Mouse (Mus musculus): Measurements from ENCODE around the gene Atn1. TPM values are rescaled to one million over a fixed set of nuclear protein-coding genes. Genes with fewer than 3 reads are reported as not detected.
A peak's percentile ranks its signal among the peaks of the same experiment; 100 is the strongest.

The Atn1 gene
- polyA plus RNA-seq, 1 experiment from 2014 or later = 17.5 TPM

DNA sequence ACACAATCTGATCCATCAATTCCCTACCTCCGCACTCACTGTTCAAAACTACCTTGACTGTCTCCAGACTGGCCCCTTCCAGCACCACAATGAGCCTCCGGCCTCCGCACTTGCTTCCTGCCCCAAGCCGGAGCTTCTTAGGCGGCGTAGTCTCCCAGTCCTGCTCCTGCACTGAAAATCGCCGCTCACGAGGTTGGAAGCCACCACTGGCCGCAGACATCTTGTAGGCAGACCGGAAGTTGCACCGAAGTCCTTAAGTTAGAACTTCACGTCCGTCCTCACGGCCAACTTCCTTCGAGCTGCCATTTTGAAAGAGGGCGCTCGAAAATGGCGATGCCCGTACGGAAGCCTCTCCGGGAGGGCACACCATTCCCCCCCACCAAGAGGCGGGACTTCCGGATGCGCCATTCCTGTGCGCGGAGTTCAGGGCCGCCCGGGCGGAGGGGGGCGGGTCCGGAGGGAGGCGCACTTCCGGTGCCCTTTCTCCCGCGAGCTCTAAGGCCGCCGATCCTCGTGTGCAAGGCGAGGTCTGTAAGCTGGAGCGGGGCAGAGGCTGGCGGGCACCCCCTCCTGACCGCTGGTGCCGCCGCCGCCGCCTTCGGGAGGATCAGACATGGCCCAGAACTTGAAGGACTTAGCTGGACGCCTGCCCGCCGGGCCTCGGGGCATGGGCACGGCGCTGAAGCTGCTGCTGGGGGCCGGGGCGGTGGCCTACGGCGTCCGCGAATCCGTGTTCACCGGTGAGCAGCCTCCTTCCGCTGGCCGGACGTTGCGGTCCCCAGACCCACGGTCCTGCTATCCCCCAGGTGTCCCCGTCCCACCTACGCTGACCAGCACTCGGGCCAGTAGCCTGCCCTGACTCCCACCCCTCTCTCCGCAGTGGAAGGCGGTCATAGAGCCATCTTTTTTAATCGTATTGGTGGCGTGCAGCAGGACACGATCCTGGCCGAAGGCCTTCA, 44.2 kb downstream of the Atn1 start, which contains the start of the genes Emg1 and Phb2:
Gene Emg1, minus strand, starts transcription at position 355 of the 959 bp plus-strand sequence.
Gene Phb2, plus strand, starts transcription at position 513 of the 959 bp plus-strand sequence.
- no peaks in the 10 kb centered on the region for H3K27me3 ChIP-seq (ENCODE audit: control insufficient read depth, insufficient read depth, low read length)
- H3K4me2 ChIP-seq (replicated peaks; ENCODE audit: low read depth, low read length) = peak within 1 kb of the TSS; percentile 90
- ATAC-seq (ENCODE audit: low FRiP score, low TSS enrichment) = peak; percentile 97
- H3K9me3 ChIP-seq (ENCODE audit: control insufficient read depth, low read length) = no peaks in the 10 kb centered on the region
- H3K4me3 ChIP-seq (ENCODE audit: low read length) = peak within 1 kb of the TSS; percentile 68
- peaks cover 24% of the 10 kb centered on the region for H3K4me1 ChIP-seq (ENCODE audit: control insufficient read depth, insufficient read depth, low read length)
- H3K36me3 ChIP-seq (ENCODE audit: control insufficient read depth, insufficient read depth, low read length) = peaks cover 58% of the 10 kb centered on the region
- H3K9ac ChIP-seq (ENCODE audit: low read depth, low read length) = peak within 1 kb of the TSS; percentile 88
- peak within 1 kb of the TSS; percentile 87; the same call in 1 of the 2 replicates for H3K27ac ChIP-seq (ENCODE audit: low read depth, low read length)
- under 1% methylated on average over 73 of the region's 76 CpGs for WGBS

DNA sequence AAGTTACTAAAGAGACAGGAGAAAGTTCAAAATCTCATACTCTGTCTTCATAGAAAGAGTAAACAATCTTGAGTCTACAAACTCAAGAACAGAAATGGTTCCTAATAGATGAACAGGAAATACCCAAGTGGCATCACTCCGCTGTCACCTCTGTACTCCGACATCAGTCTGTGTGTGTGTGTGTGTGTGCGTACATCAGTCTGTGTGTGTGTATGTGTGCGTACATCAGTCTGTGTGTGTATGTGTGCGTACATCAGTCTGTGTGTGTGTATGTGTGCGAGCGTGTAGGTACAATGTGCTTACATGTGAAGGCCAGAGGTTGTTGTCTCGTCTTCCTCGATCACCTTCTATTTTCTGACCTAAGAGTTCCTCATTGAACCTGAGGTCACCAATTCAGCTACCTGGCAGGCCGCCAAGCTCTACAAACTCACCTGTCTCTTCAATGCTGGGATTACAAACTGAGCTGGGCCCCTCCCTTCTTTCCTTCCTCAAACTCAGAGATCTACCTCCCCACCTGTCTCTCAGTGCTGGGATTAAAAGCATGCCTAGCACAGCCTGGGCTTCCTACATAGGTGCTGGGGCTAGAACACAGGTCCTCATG, 47.9 kb downstream of the Atn1 start:
- H3K9me3 ChIP-seq (ENCODE audit: control insufficient read depth, low read length) = no peaks in the 10 kb centered on the region
- H3K36me3 ChIP-seq (ENCODE audit: control insufficient read depth, insufficient read depth, low read length) = peaks cover 53% of the 10 kb centered on the region
- H3K4me3 ChIP-seq (ENCODE audit: low read length) = no peak overlapping the region
- no peak overlapping the region for H3K9ac ChIP-seq (ENCODE audit: low read depth, low read length)
- no peak for ATAC-seq (ENCODE audit: low FRiP score, low TSS enrichment)
- WGBS = 94% methylated on average over 10 of the region's 10 CpGs
- H3K27me3 ChIP-seq (ENCODE audit: control insufficient read depth, insufficient read depth, low read length) = no peaks in the 10 kb centered on the region
- no peak overlapping the region for H3K27ac ChIP-seq (ENCODE audit: low read depth, low read length)
- H3K4me2 ChIP-seq (replicated peaks; ENCODE audit: low read depth, low read length) = no peak overlapping the region
- peaks cover 18% of the 10 kb centered on the region for H3K4me1 ChIP-seq (ENCODE audit: control insufficient read depth, insufficient read depth, low read length)

DNA sequence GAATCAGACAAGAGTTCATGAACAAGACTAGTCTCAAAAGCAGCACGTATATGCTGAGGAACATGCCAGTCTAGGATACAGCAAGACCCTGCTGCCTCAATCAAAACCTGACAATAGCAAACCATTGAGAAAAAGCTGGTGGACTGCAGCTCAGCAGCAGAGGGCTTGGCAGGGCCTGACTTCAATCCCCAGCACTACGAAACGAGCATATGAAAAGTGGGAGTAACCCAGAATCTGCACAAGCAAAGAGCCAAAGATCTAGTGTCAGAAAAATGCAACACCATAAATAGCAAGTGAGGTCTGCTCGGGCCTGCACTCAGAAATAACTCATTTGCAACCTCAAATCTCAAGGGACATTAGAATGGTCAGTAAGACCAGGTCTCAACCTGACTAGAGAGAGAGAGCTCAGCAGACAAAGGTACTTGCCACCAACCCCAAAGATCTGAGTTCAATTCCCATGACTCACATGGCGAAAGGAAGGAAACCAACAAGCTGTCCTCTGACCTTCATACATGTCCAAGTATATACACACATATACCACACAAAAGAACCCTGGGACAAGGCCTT, 50.2 kb downstream of the Atn1 start:
- H3K27me3 ChIP-seq (ENCODE audit: control insufficient read depth, insufficient read depth, low read length) = no peaks in the 10 kb centered on the region
- H3K4me1 ChIP-seq (ENCODE audit: control insufficient read depth, insufficient read depth, low read length) = peaks cover 12% of the 10 kb centered on the region; the same call in 1 of the 2 replicates
- no peak overlapping the region for H3K4me3 ChIP-seq (ENCODE audit: low read length)
- peaks cover 75% of the 10 kb centered on the region for H3K36me3 ChIP-seq (ENCODE audit: control insufficient read depth, insufficient read depth, low read length)
- no peak overlapping the region for H3K27ac ChIP-seq (ENCODE audit: low read depth, low read length)
- no peak overlapping the region for H3K4me2 ChIP-seq (replicated peaks; ENCODE audit: low read depth, low read length)
- H3K9ac ChIP-seq (ENCODE audit: low read depth, low read length) = no peak overlapping the region
- 83% methylated on average over 5 of the region's 5 CpGs for WGBS
- ATAC-seq (ENCODE audit: low FRiP score, low TSS enrichment) = no peak
- no peaks in the 10 kb centered on the region for H3K9me3 ChIP-seq (ENCODE audit: control insufficient read depth, low read length)

DNA sequence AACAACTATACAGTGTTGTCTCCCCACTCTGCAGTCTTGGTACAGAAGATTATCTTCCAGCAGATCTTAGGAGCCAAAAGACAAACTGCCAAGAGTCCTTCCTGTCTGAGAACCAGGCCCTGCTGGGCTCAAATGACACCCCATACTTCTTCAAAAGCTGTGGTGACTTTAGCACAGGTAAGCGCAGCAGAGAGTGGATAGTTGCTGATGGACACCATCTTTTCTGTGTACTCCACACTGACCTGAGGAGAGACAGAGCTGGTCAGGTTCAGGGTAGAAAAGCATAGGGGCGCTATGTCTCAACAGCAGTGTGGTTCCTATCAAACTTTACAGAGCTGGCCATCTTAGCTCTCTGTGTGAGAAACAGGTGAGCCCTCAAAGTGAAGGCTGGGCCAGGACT, 51.9 kb downstream of the Atn1 start:
- Histone ChIP-seq H3K4me3 (ENCODE audit: low read length) (no peak overlapping the region), H3K27ac (ENCODE audit: low read depth, low read length) (no peak overlapping the region), H3K36me3 (ENCODE audit: control insufficient read depth, insufficient read depth, low read length) (peaks cover 85% of the 10 kb centered on the region), H3K9ac (ENCODE audit: low read depth, low read length) (no peak overlapping the region), H3K9me3 (ENCODE audit: control insufficient read depth, low read length) (no peaks in the 10 kb centered on the region), H3K27me3 (ENCODE audit: control insufficient read depth, insufficient read depth, low read length) (no peaks in the 10 kb centered on the region), H3K4me2 (replicated peaks; ENCODE audit: low read depth, low read length) (no peak overlapping the region), H3K4me1 (ENCODE audit: control insufficient read depth, insufficient read depth, low read length) (peaks cover 9% of the 10 kb centered on the region; the same call in 1 of the 2 replicates)
- 94% methylated on average over 2 of the region's 2 CpGs for WGBS
- ATAC-seq (ENCODE audit: low FRiP score, low TSS enrichment) = no peak

DNA sequence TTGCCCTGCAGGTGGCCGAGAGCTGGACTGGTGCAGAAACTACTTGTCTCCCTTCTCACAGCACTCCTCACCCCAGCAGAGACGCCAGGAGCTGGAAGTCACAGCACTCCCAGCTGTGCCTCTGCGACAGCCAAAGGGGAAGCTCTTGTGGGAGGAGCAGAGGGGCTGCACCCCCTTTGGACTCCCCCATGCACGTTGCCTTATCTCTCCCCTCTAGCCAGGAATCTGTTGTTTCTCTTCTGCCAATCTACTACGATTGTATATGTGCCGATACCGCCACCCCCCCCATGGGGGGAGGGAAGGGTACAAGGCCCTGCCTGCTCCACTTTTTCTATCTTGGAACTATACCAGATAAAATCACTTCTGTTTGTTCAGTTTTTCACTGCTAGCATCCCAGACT, 52.5 kb downstream of the Atn1 start:
- WGBS = 79% methylated on average over 7 of the region's 7 CpGs
- H3K27ac ChIP-seq (ENCODE audit: low read depth, low read length) = no peak overlapping the region
- H3K4me1 ChIP-seq (ENCODE audit: control insufficient read depth, insufficient read depth, low read length) = peaks cover 7% of the 10 kb centered on the region; the same call in 1 of the 2 replicates
- H3K27me3 ChIP-seq (ENCODE audit: control insufficient read depth, insufficient read depth, low read length) = no peaks in the 10 kb centered on the region
- H3K4me3 ChIP-seq (ENCODE audit: low read length) = no peak overlapping the region
- ATAC-seq (ENCODE audit: low FRiP score, low TSS enrichment) = no peak
- H3K9me3 ChIP-seq (ENCODE audit: control insufficient read depth, low read length) = no peaks in the 10 kb centered on the region
- H3K4me2 ChIP-seq (replicated peaks; ENCODE audit: low read depth, low read length) = no peak overlapping the region
- no peak overlapping the region for H3K9ac ChIP-seq (ENCODE audit: low read depth, low read length)
- H3K36me3 ChIP-seq (ENCODE audit: control insufficient read depth, insufficient read depth, low read length) = peaks cover 86% of the 10 kb centered on the region

DNA sequence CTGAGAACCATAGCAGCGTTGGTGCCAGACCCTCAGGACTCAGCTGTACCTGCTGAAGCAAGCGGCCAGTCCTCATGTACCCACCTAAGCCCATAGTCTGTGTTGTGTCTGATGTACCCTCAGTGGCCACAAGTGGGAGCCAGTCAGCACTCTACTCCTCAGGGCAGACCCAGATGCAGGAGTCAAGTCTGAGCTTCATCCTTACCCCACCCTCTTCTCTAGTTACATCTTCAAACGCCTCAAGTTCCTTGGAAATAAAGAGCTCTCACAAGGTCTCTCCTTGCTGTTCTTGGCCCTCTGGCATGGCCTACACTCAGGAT, 53.6 kb downstream of the Atn1 start:
- WGBS = 50% methylated on average over 3 of the region's 3 CpGs
- Histone ChIP-seq H3K27me3 (ENCODE audit: control insufficient read depth, insufficient read depth, low read length) (no peaks in the 10 kb centered on the region), H3K4me2 (replicated peaks; ENCODE audit: low read depth, low read length) (no peak overlapping the region)

DNA sequence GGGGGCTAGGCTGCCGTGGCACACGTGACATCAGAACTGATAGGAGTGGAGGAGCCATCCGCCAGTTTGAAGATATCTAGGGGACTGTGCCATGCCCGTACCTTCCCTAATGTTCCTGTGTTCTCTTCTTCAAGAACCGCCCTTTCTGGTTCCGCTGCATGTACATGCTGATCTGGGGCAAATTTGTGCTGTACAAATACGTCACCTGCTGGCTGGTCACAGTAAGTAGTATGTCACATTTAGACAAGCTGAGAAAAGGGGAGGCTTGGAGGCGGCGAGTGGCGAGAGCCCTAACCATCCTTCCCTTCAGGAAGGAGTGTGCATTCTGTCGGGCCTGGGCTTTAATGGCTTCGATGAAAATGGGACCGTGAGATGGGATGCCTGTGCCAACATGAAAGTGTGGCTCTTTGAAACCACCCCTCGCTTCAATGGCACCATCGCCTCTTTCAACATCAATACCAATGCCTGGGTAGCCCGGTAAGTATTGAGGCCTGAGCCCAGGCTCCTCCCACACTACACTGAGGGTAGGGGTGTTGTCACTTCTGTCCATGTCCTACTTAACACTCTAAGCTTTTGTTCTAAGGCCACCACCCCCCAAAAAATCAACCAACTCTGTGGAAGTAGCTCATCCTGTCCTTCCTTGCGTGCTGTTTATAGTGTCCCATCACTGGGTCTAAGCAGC, 54.1 kb downstream of the Atn1 start:
- peaks cover 7% of the 10 kb centered on the region; the same call in 1 of the 2 replicates for H3K4me1 ChIP-seq (ENCODE audit: control insufficient read depth, insufficient read depth, low read length)
- H3K27me3 ChIP-seq (ENCODE audit: control insufficient read depth, insufficient read depth, low read length) = no peaks in the 10 kb centered on the region
- no peaks in the 10 kb centered on the region for H3K9me3 ChIP-seq (ENCODE audit: control insufficient read depth, low read length)
- no peak overlapping the region for H3K4me3 ChIP-seq (ENCODE audit: low read length)
- WGBS = 94% methylated on average over 17 of the region's 17 CpGs
- H3K27ac ChIP-seq (ENCODE audit: low read depth, low read length) = no peak overlapping the region
- H3K36me3 ChIP-seq (ENCODE audit: control insufficient read depth, insufficient read depth, low read length) = peaks cover 76% of the 10 kb centered on the region
- no peak overlapping the region for H3K9ac ChIP-seq (ENCODE audit: low read depth, low read length)
- no peak overlapping the region for H3K4me2 ChIP-seq (replicated peaks; ENCODE audit: low read depth, low read length)
- ATAC-seq (ENCODE audit: low FRiP score, low TSS enrichment) = no peak; the same call in 1 of the 2 replicates

More for the DNA sequence above, 53.6 kb downstream of the Atn1 start:
- H3K9ac ChIP-seq (ENCODE audit: low read depth, low read length) = no peak overlapping the region
- no peak overlapping the region for H3K4me3 ChIP-seq (ENCODE audit: low read length)
- H3K4me1 ChIP-seq (ENCODE audit: control insufficient read depth, insufficient read depth, low read length) = peaks cover 7% of the 10 kb centered on the region; the same call in 1 of the 2 replicates
- no peaks in the 10 kb centered on the region for H3K9me3 ChIP-seq (ENCODE audit: control insufficient read depth, low read length)
- ATAC-seq (ENCODE audit: low FRiP score, low TSS enrichment) = peak; percentile 74
- H3K36me3 ChIP-seq (ENCODE audit: control insufficient read depth, insufficient read depth, low read length) = peaks cover 81% of the 10 kb centered on the region
- H3K27ac ChIP-seq (ENCODE audit: low read depth, low read length) = no peak overlapping the region

DNA sequence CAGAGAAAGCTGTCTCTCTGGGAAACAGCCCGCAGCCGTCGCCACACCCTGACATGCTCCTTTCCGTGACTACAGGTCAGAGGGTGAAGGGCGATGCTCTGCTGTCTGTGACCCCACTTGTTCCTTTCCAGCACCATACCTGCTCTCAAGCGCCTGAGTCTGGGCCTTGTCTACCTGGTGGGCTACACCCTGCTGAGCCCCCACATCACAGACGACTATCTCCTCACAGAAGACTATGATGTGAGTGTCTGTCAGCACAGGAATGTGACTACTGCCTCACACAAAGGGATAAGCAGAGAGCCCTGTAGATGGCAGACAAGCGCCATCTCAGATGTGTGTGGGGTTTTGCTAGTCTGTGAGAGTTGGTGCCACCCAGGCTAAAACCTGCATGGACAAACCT, 55.0 kb downstream of the Atn1 start:
- Histone ChIP-seq H3K4me1 (ENCODE audit: control insufficient read depth, insufficient read depth, low read length) (peaks cover 7% of the 10 kb centered on the region; the same call in 1 of the 2 replicates), H3K36me3 (ENCODE audit: control insufficient read depth, insufficient read depth, low read length) (peaks cover 74% of the 10 kb centered on the region), H3K4me2 (replicated peaks; ENCODE audit: low read depth, low read length) (no peak overlapping the region), H3K27ac (ENCODE audit: low read depth, low read length) (no peak overlapping the region), H3K9ac (ENCODE audit: low read depth, low read length) (no peak overlapping the region), H3K9me3 (ENCODE audit: control insufficient read depth, low read length) (no peaks in the 10 kb centered on the region), H3K4me3 (ENCODE audit: low read length) (no peak overlapping the region), H3K27me3 (ENCODE audit: control insufficient read depth, insufficient read depth, low read length) (no peaks in the 10 kb centered on the region)
- 86% methylated on average over 8 of the region's 8 CpGs for WGBS
- ATAC-seq (ENCODE audit: low FRiP score, low TSS enrichment) = no peak
